Comparison of ENCODE assay signal across 9 mouse cellular contexts in genomic region chr17:24902671-24903474, GRCm38 (mm10). TPM values are rescaled to one million over a fixed set of nuclear protein-coding genes. Genes with fewer than 3 reads are reported as not detected.
DNase-seq lines count a peak whose midpoint lies in the region; ATAC-seq lines count a peak whose summit lies in the region.
"Had no signal": no experiment of that assay in that cellular context is flagged by ENCODE, and none has a peak within 500 bp of the region (broad histone marks: within the 10 kb centered on the region; RNA-seq: fewer than 3 reads in every experiment).

No protein-coding gene starts in this region.

- peak overlapping the region; percentile 35; the same call in 1 of the 2 replicates for H3K27ac ChIP-seq in hindbrain, embryonic 10.5 days
- no peak overlapping the region for H3K27ac ChIP-seq in hindbrain, embryonic 14.5 days
- H3K27ac ChIP-seq in liver, embryonic 11.5 days (ENCODE audit: low read depth, low read length) = peak overlapping the region; percentile 92
- H3K27ac ChIP-seq: embryonic facial prominence, embryonic 13.5 days had no signal

- H3K4me3 ChIP-seq in hindbrain, embryonic 10.5 days = no peak overlapping the region
- H3K4me3 ChIP-seq in hindbrain, embryonic 14.5 days (replicated peaks; ENCODE audit: low read length) = no peak overlapping the region
- no peak overlapping the region for H3K4me3 ChIP-seq in liver, embryonic 11.5 days (ENCODE audit: low read depth, low read length)
- H3K4me3 ChIP-seq: embryonic facial prominence, embryonic 13.5 days had no signal

- H3K4me1 ChIP-seq in hindbrain, embryonic 10.5 days (replicated peaks) = peaks cover 8% of the 10 kb centered on the region
- peaks cover 3% of the 10 kb centered on the region; the same call in 1 of the 2 replicates for H3K4me1 ChIP-seq in hindbrain, embryonic 14.5 days (replicated peaks; ENCODE audit: control insufficient read depth, insufficient read depth, low read length)
- H3K4me1 ChIP-seq in liver, embryonic 11.5 days (replicated peaks; ENCODE audit: control insufficient read depth, insufficient read depth, low read length) = peaks cover 20% of the 10 kb centered on the region

- H3K9me3 ChIP-seq in hindbrain, embryonic 10.5 days = no peaks in the 10 kb centered on the region
- H3K9me3 ChIP-seq in hindbrain, embryonic 14.5 days (ENCODE audit: control insufficient read depth, low read length) = no peaks in the 10 kb centered on the region
- no peaks in the 10 kb centered on the region for H3K9me3 ChIP-seq in liver, embryonic 11.5 days (ENCODE audit: control insufficient read depth, low read length)
- H3K9me3 ChIP-seq: embryonic facial prominence, embryonic 13.5 days had no signal

- 68% methylated on average over 9 of the region's 9 CpGs for whole genome bisulfite sequencing in hindbrain, embryonic 10.5 days
- 69% methylated on average over 9 of the region's 9 CpGs for WGBS in hindbrain, embryonic 14.5 days
- 55% methylated on average over 9 of the region's 9 CpGs for WGBS in liver, embryonic 11.5 days

- no peaks in the 10 kb centered on the region for H3K27me3 ChIP-seq in hindbrain, embryonic 10.5 days (ENCODE audit: insufficient read depth, poor library complexity, severe bottlenecking)
- H3K27me3 ChIP-seq in hindbrain, embryonic 14.5 days (ENCODE audit: control insufficient read depth, insufficient read depth, low read length) = no peaks in the 10 kb centered on the region
- H3K27me3 ChIP-seq in liver, embryonic 11.5 days (replicated peaks; ENCODE audit: control insufficient read depth, insufficient read depth, low read length) = no peaks in the 10 kb centered on the region
- H3K27me3 ChIP-seq: embryonic facial prominence, embryonic 13.5 days had no signal

- DNase-seq in hindbrain, embryonic 10.5 days (ENCODE audit: low spot score) = no peak
- DNase-seq in hindbrain, embryonic 14.5 days (ENCODE audit: low spot score) = no peak
- DNase-seq in ES-CJ7 (ENCODE audit: low read depth, low spot score) = peak; percentile 64
- DNase-seq in cerebellum, postnatal 14 days = peak; percentile 54 to 74
- no peak for DNase-seq in liver, embryonic 11.5 days (ENCODE audit: low spot score)
- DNase-seq in urinary bladder, adult 2 months (ENCODE audit: low spot score) = no peak
- DNase-seq in neural tube, embryonic 10.5 days (ENCODE audit: extremely low spot score, low spot score) = no peak
- no peak for DNase-seq in right cerebral cortex, postnatal 36 days (ENCODE audit: low spot score in 2 of 2)

- no peak overlapping the region for H3K4me2 ChIP-seq in hindbrain, embryonic 14.5 days (replicated peaks)
- peak overlapping the region; percentile 52 for H3K4me2 ChIP-seq in liver, embryonic 11.5 days
- H3K4me2 ChIP-seq: embryonic facial prominence, embryonic 13.5 days had no signal

- H3K9ac ChIP-seq in hindbrain, embryonic 14.5 days = no peak overlapping the region
- peak overlapping the region; percentile 17; the same call in 1 of the 2 replicates for H3K9ac ChIP-seq in liver, embryonic 11.5 days (ENCODE audit: low read depth, low read length)
- H3K9ac ChIP-seq: embryonic facial prominence, embryonic 13.5 days had no signal

- no peak for ATAC-seq in hindbrain, embryonic 14.5 days (ENCODE audit: low FRiP score)
- ATAC-seq in liver, embryonic 11.5 days (replicated peaks; ENCODE audit: low FRiP score) = peak; percentile 97

- peaks cover 100% of the 10 kb centered on the region for H3K36me3 ChIP-seq in hindbrain, embryonic 10.5 days
- peaks cover 100% of the 10 kb centered on the region for H3K36me3 ChIP-seq in hindbrain, embryonic 14.5 days (replicated peaks; ENCODE audit: control insufficient read depth, insufficient read depth)
- peaks cover 69% of the 10 kb centered on the region for H3K36me3 ChIP-seq in liver, embryonic 11.5 days (ENCODE audit: control insufficient read depth, insufficient read depth, low read length)

RNA-seq across cellular contexts. Expression of gene Nme3, which starts 6.6 kb away (rescaled TPM):
- 44.7 and 46.5 TPM in 2 replicates for polyA plus RNA-seq in hindbrain, embryonic 10.5 days (2016; fragmentation: Nextera tagmentation; extraction: Ambion mirVana)
- 85.6 and 95.8 TPM in 2 replicates for polyA plus RNA-seq in hindbrain, embryonic 14.5 days (2014; fragmentation: Nextera tagmentation; extraction: Ambion mirVana)
- 70.5 and 76.3 TPM in 2 replicates for polyA plus RNA-seq in liver, embryonic 11.5 days (2014; fragmentation: Nextera tagmentation; extraction: Ambion mirVana)
- 64.2 and 64.4 TPM in 2 replicates for polyA plus RNA-seq in urinary bladder, adult 2 months (2012; rRNA removed)

RNA-seq across cellular contexts. Expression of gene Mrps34, which starts 8.0 kb away (rescaled TPM):
- polyA plus RNA-seq in hindbrain, embryonic 10.5 days (2016; fragmentation: Nextera tagmentation; extraction: Ambion mirVana) = 96.7 and 102 TPM in 2 replicates
- polyA plus RNA-seq in hindbrain, embryonic 14.5 days (2014; fragmentation: Nextera tagmentation; extraction: Ambion mirVana) = 72.9 and 82.6 TPM in 2 replicates
- polyA plus RNA-seq in liver, embryonic 11.5 days (2014; fragmentation: Nextera tagmentation; extraction: Ambion mirVana) = 123 and 129 TPM in 2 replicates
- polyA plus RNA-seq in urinary bladder, adult 2 months (2012; rRNA removed) = 75.8 and 85.5 TPM in 2 replicates

RNA-seq across cellular contexts. Expression of gene Eme2, which starts 8.0 kb away (rescaled TPM):
- polyA plus RNA-seq in hindbrain, embryonic 10.5 days (2016; fragmentation: Nextera tagmentation; extraction: Ambion mirVana) = 30.8 and 36.3 TPM in 2 replicates
- polyA plus RNA-seq in hindbrain, embryonic 14.5 days (2014; fragmentation: Nextera tagmentation; extraction: Ambion mirVana) = 22.7 and 23.7 TPM in 2 replicates
- polyA plus RNA-seq in liver, embryonic 11.5 days (2014; fragmentation: Nextera tagmentation; extraction: Ambion mirVana) = 21.9 and 23.4 TPM in 2 replicates
- 34.7 and 40.0 TPM in 2 replicates for polyA plus RNA-seq in urinary bladder, adult 2 months (2012; rRNA removed)

RNA-seq across cellular contexts. Expression of gene Spsb3, which starts 16.4 kb away (rescaled TPM):
- 48.9 and 53.4 TPM in 2 replicates for polyA plus RNA-seq in hindbrain, embryonic 10.5 days (2016; fragmentation: Nextera tagmentation; extraction: Ambion mirVana)
- polyA plus RNA-seq in hindbrain, embryonic 14.5 days (2014; fragmentation: Nextera tagmentation; extraction: Ambion mirVana) = 75.0 and 82.0 TPM in 2 replicates
- polyA plus RNA-seq in liver, embryonic 11.5 days (2014; fragmentation: Nextera tagmentation; extraction: Ambion mirVana) = 35.0 and 40.9 TPM in 2 replicates
- polyA plus RNA-seq in urinary bladder, adult 2 months (2012; rRNA removed) = 30.2 and 34.8 TPM in 2 replicates

RNA-seq across cellular contexts. Expression of gene Nubp2, which starts 16.7 kb away (rescaled TPM):
- 90.0 and 95.5 TPM in 2 replicates for polyA plus RNA-seq in hindbrain, embryonic 10.5 days (2016; fragmentation: Nextera tagmentation; extraction: Ambion mirVana)
- 67.4 and 72.8 TPM in 2 replicates for polyA plus RNA-seq in hindbrain, embryonic 14.5 days (2014; fragmentation: Nextera tagmentation; extraction: Ambion mirVana)
- 123 and 135 TPM in 2 replicates for polyA plus RNA-seq in liver, embryonic 11.5 days (2014; fragmentation: Nextera tagmentation; extraction: Ambion mirVana)
- polyA plus RNA-seq in urinary bladder, adult 2 months (2012; rRNA removed) = 17.6 and 22.4 TPM in 2 replicates

Comparison
In these comparisons a context has a peak if more than half of its experiments do, and no peak if none do; other contexts are left out.
1. DNase-seq: peak in ES-CJ7 (single experiment) and cerebellum, postnatal 14 days (2 of 2); none in hindbrain, embryonic 10.5 days (single experiment), hindbrain, embryonic 14.5 days (single experiment), liver, embryonic 11.5 days (single experiment), urinary bladder, adult 2 months (single experiment), neural tube, embryonic 10.5 days (single experiment) and right cerebral cortex, postnatal 36 days (0 of 2).